Mouse (Mus musculus) kidney, postnatal 36 days (tissue): ENCODE data around the gene Hist1h2ao.
A peak's percentile ranks its signal among the peaks of the same experiment; 100 is the strongest.
"Not testable (repeated sequence)": the region's sequence is repeated elsewhere in the genome, so short reads cannot be mapped to it uniquely, and the experiment has no call there.

Experiments
- DNase-seq, 2 experiments: peaks; one replicate each; pipeline ENCODE4 v3.0.0; 2021 to 2022; ENCODE audit warnings: mixed read lengths in 2 of 2

Hist1h2ao gene

DNA sequence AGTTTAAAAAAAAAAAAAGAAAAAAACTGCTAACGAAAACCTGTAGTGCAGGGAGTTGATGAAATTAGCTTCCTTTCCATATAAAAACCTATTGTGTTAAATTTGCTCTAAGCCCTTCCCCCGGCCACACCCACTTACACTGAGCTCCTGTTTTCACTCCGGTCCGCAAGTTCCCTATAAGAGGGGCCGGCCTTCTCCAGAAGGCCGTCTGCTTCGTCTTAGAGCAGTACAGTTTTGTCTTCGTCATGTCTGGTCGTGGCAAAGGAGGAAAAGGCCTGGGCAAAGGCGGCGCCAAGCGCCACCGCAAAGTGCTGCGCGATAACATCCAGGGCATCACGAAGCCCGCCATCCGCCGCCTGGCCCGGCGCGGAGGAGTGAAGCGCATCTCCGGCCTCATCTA is 1.3 kb downstream of the Hist1h2ao start, which contains the start of gene Hist1h4m:
Gene Hist1h4m (plus strand): TSS at position 208 of the 400 bp plus-strand sequence.
- DNase-seq: peak; percentile 28 to 44

DNA sequence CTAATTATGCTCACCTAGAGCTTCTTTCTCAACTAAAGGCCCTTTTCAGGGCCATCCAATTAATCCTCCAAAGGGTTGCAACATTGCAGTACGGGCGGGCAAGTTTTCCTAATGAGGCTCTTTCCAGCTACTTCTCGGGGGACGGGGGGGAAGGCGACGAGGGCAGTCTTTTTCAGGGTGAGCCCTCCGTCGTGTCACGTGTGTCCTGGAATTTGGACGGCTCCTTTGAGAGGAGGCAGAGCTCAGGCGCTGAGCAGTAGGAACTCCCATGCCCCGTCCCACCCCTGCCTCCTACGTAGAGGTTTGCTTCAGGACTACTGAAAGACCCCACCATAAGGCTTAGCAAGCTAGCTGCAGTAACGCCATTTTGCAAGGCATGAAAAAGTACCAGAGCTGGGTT is 1.8 kb downstream of the Hist1h2ao start:
- DNase-seq: not testable (repeated sequence)

DNA sequence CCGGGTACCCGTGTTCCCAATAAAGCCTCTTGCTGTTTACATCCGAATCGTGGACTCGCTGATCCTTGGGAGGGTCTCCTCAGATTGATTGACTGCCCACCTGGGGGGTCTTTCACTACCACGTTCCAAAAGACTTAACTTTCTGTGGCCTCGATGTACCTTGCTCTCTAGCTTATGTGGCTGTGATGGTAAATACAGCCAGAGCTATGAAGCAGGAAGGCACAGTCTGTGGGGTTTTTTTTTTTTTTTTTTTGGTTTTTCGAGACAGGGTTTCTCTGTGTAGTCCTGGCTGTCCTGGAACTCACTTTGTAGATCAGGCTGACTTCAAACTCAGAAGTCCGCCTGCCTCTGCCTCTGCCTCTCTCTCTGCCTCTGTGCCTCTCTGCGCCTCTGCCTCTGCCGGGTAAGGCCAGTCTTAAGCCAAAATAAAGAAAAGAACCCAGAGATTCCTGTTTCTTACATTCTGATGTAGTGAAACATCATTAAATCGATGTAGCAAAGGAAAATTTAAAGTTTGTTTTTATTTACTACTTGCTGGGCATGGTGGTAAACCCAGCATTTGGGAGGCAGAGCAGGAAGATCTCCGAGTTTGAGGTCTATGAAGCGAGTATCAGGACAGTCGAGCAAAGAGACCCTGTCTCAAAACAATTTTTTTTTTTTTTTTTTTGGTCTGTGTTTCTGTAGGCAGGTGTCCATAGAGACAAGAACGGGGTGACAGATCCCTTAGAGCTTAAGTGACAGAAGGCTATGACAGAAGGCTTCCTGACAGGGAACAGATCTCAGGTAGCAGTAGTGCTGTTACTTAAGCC is 10.0 kb downstream of the Hist1h2ao start:
- not testable (repeated sequence) for DNase-seq

DNA sequence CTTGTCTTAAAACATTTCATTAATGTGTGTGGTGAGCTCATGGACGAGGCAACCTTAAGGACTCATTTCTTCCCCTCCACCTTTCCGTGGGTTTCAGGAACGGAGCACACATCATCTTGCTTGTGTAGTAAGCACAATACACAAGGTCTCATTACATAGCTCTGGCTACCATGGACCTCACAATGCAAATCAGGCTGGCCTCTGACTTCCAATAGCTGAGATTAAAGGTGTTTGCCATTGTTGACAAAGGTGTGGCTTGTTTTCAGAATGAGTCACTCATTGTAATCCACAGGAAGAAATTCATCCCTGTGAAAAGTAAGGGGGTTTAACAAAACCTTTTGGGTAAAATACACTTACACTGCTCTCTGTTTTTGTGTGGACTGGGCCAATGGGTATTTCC is 18.2 kb downstream of the Hist1h2ao start:
- no peak for DNase-seq

DNA sequence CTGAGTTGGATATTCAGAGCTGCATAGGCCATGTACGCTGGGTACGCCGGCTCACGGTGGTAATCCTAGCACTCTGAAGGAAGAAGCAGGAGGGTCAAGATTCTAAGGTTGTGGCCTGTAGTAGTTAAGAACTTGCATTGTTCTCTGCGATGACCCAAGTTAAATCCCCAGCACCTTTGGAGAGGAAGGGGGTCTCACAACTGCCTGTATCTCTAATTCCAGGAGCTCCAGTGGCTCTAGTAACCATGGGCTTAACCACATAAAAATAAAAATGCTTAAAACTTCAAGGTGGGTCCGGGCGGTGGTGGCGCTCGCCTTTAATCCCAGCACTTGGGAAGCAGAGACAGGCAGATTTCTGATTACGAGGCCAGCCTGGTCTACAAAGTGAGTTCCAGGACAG is 20.1 kb downstream of the Hist1h2ao start:
- no peak for DNase-seq

DNA sequence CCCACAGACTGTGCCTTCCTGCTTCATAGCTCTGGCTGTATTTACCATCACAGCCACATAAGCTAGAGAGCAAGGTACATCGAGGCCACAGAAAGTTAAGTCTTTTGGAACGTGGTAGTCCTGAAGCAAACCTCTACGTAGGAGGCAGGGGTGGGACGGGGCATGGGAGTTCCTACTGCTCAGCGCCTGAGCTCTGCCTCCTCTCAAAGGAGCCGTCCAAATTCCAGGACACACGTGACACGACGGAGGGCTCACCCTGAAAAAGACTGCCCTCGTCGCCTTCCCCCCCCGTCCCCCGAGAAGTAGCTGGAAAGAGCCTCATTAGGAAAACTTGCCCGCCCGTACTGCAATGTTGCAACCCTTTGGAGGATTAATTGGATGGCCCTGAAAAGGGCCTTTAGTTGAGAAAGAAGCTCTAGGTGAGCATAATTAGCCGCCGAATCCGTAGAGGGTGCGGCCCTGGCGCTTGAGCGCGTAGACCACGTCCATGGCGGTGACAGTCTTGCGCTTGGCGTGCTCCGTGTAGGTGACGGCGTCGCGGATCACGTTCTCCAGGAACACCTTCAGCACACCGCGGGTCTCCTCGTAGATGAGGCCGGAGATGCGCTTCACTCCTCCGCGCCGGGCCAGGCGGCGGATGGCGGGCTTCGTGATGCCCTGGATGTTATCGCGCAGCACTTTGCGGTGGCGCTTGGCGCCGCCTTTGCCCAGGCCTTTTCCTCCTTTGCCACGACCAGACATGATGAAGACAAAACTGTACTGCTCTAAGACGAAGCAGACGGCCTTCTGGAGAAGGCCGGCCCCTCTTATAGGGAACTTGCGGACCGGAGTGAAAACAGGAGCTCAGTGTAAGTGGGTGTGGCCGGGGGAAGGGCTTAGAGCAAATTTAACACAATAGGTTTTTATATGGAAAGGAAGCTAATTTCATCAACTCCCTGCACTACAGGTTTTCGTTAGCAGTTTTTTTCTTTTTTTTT is 21.4 kb downstream of the Hist1h2ao start, which contains the start of gene Hist1h4n:
Gene Hist1h4n (minus strand): TSS at position 779 of the 977 bp plus-strand sequence.
- peak; percentile 5 to 8 for DNase-seq

DNA sequence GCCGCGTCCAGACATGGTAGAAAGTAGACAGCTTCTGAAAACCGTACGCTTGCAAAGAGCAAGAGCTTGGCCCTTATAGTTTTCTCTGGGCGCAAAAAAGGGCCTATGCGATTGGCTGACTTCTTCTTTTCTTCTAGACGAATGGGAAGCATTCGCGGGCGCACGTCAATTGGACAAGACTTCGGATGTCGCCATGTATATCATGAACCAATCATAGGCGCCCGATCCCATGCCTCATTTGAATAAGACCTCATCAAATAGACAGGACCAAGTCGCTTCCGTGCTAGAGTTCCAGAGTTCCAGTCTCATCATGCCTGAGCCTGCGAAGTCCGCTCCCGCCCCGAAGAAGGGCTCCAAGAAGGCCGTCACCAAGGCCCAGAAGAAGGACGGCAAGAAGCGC is 23.2 kb downstream of the Hist1h2ao start, which contains the start of the genes Hist1h2ap and Hist1h2br:
Gene Hist1h2ap (minus strand): TSS at position 47 of the 400 bp plus-strand sequence.
Gene Hist1h2br (plus strand): TSS at position 283 of the 400 bp plus-strand sequence.
- not testable (repeated sequence) for DNase-seq

DNA sequence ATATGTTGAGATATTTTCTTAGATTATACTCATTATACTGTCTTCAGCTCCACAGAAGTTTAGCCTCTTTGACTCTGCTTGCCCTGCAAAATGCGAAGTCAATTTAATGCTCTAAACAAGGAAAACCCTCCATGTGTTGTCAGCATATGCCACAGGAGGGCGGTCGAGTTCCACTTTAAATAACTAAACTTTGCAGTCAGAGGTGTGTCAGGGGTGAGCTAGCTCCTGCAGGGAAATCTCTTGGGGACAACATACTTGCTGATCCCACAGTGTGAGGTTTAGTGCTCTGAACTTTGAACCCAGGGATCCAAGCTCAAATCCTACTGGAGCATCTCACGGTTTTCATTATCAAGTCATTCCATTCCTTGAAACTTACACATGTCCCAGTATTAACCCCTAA is 30.2 kb downstream of the Hist1h2ao start:
- DNase-seq: not testable (repeated sequence)

DNA sequence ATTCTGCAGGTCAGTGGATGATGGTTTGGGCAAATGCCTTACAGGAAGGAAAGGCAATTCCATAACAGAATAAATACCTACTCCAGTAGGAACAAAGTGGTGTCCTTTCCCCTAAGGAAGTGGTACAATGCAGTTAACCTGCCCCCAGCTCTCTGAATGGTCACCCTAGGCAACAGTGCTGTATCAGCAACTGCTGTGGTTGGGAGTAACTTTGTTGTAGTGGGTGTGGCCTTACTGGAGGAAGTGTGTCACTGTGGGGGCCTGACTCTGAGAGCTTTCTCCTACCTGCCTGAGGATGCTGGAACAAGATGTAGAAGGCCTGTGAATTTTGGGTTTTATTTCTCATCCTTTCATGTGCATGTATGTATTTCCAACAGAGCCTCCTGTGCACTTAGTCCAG is 36.1 kb downstream of the Hist1h2ao start:
- not testable (repeated sequence) for DNase-seq

DNA sequence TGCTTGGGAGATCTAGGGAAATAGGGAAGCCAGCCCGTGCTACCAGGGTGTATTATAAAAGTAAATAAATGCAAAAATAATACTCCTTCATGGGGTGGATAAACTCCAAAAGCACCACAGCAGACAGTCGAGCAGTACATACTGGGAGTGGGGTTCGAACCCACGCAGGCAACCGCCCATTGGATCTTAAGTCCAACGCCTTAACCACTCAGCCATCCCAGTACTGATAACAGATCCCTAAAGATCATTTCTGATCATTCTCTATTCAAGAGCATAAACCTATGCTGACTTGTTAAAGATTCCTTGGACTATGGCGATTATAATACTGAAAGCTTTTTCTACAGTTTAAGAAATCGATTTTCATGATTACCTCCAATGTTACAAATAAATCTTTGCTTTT is 37.6 kb downstream of the Hist1h2ao start:
- DNase-seq: no peak

DNA sequence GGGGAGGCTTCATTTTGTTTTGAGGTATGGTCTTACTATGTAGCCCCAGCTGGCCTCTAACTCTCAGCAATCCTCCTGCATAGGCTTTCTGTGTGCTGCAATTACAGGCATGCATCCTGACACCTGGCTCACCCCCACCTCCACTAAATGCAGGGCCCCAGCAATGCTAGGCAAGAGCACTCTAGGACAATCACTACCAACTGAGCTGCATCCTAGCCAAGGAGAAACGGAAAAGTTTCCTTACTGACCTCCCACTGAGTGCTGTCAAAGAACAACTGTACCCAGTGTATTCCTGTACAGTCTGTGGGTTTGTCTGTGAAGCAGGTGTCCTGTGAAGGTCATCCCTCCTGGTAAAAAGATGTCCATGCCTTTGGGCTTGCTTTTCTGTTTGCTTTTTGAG is 40.4 kb downstream of the Hist1h2ao start:
- not testable (repeated sequence) for DNase-seq

DNA sequence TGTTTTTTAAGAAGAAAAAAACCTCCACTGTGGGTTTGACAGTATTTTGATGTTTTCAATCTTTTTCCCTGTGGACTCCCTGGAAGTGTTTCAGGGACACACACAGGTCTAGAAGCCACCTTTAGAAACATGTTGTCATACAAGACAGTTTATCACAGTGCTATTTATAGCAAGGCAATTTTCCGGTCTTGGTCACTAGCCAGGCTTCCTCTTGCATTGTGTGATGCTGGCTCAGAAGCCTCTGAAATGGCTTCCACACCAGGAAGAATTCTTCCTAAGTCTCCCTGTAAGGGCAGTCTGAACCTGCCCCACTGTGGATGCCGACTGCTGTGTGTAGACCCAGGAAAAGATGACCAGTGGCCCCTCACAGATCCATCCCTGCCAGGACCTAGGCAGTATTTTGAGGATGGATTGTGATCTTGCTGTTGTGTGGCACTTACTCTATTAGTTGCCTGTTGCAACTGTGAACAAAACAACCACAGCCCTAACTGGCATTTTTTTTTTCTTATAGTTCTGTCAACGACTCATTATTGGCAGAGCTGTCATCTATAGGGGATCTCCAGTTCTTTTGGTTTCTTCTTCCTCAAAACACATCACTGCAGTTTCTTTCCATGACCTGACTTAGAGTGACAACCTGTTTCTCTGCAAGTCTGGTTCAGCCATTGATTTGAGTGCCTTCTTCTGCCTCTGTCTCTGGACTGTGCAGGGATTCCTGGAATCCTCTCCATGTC is 42.1 kb downstream of the Hist1h2ao start:
- peak; percentile 5 to 31 for DNase-seq

DNA sequence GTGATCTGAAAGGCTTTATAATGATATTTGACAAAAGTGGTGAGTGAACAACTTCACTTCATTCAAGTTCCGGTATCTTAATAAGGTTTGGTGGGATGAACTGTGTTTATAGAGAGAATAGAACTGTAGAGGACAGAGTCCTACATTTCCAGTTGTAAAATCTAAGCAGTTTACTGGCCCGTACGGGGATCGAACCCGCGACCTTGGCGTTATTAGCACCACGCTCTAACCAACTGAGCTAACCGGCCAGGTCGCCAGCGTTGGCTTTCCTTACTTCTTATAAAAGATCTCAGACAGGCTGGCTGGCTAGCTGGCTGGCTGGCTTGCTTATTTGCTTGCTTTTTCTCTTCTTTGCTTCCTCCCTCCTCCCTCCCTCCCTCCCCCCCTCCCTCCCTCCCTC is 44.9 kb downstream of the Hist1h2ao start:
- peak; percentile 59 to 76 for DNase-seq

DNA sequence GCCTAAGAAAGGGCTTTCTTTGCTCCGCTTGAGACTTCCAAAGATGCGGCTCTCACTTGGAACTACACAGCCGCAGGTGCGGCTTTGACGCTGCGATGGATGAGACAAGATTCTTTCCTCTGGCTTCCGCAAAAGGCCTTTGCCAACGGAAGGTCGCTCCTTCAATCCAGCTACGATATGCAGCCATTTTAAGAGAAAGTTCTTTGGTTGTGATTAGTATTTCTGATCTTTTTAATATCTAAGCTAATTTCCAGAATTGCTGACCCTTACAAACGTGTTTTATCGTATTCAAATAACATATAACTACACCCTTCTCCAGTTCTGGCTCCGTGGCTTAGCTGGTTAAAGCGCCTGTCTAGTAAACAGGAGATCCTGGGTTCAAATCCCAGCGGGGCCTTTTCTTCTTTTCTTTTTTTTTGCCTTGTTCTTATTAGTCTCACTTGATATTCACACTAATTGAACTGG is 45.5 kb downstream of the Hist1h2ao start:
- DNase-seq: peak; percentile 20 to 33
